Mouse (Mus musculus) testis, adult 2 months (tissue): ENCODE data around the gene Ppa2.

ENCODE experiments used
- CTCF ChIP-seq: fragments of 200-500 bp; IDR thresholded peaks from 2 replicates; pipeline ENCODE4 v1.5.1; 2012; ENCODE audit warnings: low read depth, mild to moderate bottlenecking, inconsistent platforms, low read length, moderate library complexity; ENCODE audit not compliant: control insufficient read depth, insufficient read depth, insufficient replicate concordance
- POLR2A ChIP-seq: fragments of 200-500 bp; IDR thresholded peaks from 2 replicates; pipeline ENCODE4 v1.6.1; 2012; ENCODE audit warnings: low read depth, mild to moderate bottlenecking, inconsistent platforms, low read length, moderate library complexity; ENCODE audit not compliant: control insufficient read depth

DNA sequence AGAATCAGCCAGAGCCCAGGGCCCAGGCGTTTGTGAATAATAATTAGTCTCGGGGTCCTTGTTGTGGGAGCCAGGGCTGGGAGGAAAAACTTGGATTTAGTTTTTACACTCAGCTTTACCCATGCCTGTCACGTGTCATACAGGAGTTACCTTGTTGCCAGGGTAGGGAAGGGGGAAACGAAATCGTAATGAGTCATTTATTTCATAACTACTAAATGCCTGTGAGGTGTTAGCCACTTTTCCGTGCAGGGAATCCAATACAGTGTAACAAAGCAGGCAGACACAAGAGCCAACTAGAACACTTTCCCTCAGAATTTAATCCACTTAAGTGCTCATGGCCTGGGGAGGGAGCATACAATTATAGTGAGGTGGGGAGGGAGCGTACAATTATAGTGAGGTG lies 9.9 kb downstream of the Ppa2 start:
- TF ChIP-seq CTCF (no peak), POLR2A (no peak)
